Mouse (Mus musculus) forebrain, embryonic 15.5 days (tissue): ENCODE measurements around the gene Olfr761. TPM values are rescaled to one million over a fixed set of nuclear protein-coding genes. Genes with fewer than 3 reads are reported as not detected.
"Not testable (repeated sequence)": the region's sequence is repeated elsewhere in the genome, so short reads cannot be mapped to it uniquely, and the experiment has no call there.

Experiments used
- ATAC-seq: fragments of 200-750 bp; cut with Nextera tagmentation; replicated peaks from 2 replicates; pipeline ENCODE4 v1.8.0; 2017; ENCODE audit warnings: mild to moderate bottlenecking, moderate TSS enrichment, moderate library complexity
- H3K27ac ChIP-seq: fragments of 300-500 bp; sonication (generic); replicated peaks from 2 replicates; pipeline ENCODE4 v1.5.1; 2015; ENCODE audit warnings: mild to moderate bottlenecking, inconsistent platforms
- H3K27me3 ChIP-seq: fragments of 300-500 bp; sonication (generic); 2 replicates; pipeline ENCODE4 v1.6.1; 2015; ENCODE audit warnings: inconsistent platforms
- H3K36me3 ChIP-seq: fragments of 300-500 bp; sonication (generic); 2 replicates; pipeline ENCODE4 v1.6.1; 2015; ENCODE audit warnings: mild to moderate bottlenecking, inconsistent platforms
- H3K4me1 ChIP-seq: fragments of 300-500 bp; sonication (generic); 2 replicates; pipeline ENCODE4 v1.6.1; 2015; ENCODE audit warnings: inconsistent platforms
- H3K4me2 ChIP-seq: fragments of 300-500 bp; sonication (generic); replicated peaks from 2 replicates; pipeline ENCODE4 v1.6.1; 2015; ENCODE audit warnings: mild to moderate bottlenecking, inconsistent platforms
- H3K4me3 ChIP-seq: fragments of 300-500 bp; sonication (generic); 2 replicates; pipeline ENCODE4 v1.5.1; 2015; ENCODE audit warnings: mild to moderate bottlenecking, inconsistent platforms
- H3K9ac ChIP-seq: fragments of 300-500 bp; sonication (generic); replicated peaks from 2 replicates; pipeline ENCODE4 v1.6.1; 2015; ENCODE audit warnings: mild to moderate bottlenecking, inconsistent platforms
- H3K9me3 ChIP-seq: fragments of 300-500 bp; sonication (generic); 2 replicates; pipeline ENCODE4 v1.6.1; 2016; ENCODE audit warnings: inconsistent platforms
- whole genome bisulfite sequencing: fragments of 180-500 bp; shearing (Covaris S2); methylation state at CpG from one replicate; pipeline ENCODE4 v1.1.7; 2015; ENCODE audit warnings: mixed read lengths; 5-methylcytosine and 5-hydroxymethylcytosine counted together
- polyA plus RNA-seq: library from polyadenylated mRNA; unstranded; fragments of >200 nt; fragmentation: Nextera tagmentation; extraction: Ambion mirVana; gene quantifications from 2 replicates; pipeline ENCODE4 v1.2.1, GENCODE M21; 2015

Olfr761 gene
- polyA plus RNA-seq: not detected in 2 replicates

DNA sequence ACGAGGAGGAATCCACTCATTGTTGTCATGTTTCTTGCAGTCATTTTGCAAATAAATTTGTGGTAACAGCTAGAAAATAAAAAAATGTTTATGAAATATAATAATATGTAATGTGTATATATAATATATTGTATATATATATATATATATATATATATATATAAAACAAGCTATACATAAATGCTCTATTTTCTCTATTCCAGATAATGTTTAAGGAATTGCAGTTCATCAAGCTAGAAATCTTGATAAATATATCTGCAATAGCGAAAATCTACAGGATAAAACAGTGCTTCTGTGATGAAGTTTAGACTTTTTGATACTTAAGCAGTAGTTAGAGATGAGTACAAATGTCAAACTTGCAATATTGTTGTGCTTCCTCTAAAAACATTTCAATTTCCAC is at the start of gene Olfr761:
Gene Olfr761, minus strand, starts transcription at position 101 of the 400 bp plus-strand sequence.
- Histone ChIP-seq H3K27ac (no peak within 1 kb of the TSS), H3K4me2 (no peak within 1 kb of the TSS), H3K4me1 (no peaks in the 10 kb centered on the region), H3K9me3 (no peaks in the 10 kb centered on the region), H3K36me3 (no peaks in the 10 kb centered on the region), H3K9ac (no peak within 1 kb of the TSS), H3K27me3 (no peaks in the 10 kb centered on the region), H3K4me3 (no peak within 1 kb of the TSS)
- no peak for ATAC-seq
- WGBS: 71% methylated on average over 2 of the region's 2 CpGs

DNA sequence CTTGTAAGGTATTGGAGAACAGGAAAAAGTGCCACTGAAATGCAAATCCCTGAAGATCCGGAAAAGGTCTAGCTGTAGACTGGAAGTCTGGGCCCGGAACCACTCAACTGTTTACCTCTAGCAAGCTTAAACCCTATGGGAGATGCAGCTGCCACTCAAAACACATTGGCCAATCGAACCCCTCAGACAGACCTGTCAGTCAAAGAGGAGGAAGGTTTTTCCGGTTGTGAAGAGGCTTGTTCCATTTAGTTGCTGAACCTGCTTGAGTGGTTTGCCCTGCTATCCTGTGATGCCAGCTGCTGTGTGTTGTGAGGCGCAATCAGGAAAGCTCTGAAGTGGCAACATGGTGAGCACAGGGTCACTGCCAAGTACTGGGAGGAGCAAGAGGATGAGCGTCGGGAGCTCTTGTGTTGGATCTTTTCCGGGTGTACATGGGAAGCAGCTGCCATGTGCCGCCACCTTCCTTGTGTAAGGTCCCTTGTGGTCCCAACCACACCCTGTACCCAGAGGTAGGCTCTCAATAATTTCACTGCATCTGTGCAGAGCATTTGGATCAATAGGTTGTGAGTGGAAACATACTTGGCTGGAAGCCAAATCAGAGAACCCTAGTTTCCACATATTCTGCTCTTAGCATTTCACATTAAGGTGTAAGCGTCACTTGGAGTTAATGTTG is 42.9 kb upstream of the Olfr761 start:
- Histone ChIP-seq H3K27me3 (no peaks in the 10 kb centered on the region), H3K9me3 (no peaks in the 10 kb centered on the region), H3K4me3 (no peak overlapping the region), H3K9ac (no peak overlapping the region), H3K27ac (no peak overlapping the region), H3K36me3 (no peaks in the 10 kb centered on the region), H3K4me2 (no peak overlapping the region), H3K4me1 (no peaks in the 10 kb centered on the region)
- 66% methylated on average over 10 of the region's 10 CpGs for WGBS
- no peak for ATAC-seq

DNA sequence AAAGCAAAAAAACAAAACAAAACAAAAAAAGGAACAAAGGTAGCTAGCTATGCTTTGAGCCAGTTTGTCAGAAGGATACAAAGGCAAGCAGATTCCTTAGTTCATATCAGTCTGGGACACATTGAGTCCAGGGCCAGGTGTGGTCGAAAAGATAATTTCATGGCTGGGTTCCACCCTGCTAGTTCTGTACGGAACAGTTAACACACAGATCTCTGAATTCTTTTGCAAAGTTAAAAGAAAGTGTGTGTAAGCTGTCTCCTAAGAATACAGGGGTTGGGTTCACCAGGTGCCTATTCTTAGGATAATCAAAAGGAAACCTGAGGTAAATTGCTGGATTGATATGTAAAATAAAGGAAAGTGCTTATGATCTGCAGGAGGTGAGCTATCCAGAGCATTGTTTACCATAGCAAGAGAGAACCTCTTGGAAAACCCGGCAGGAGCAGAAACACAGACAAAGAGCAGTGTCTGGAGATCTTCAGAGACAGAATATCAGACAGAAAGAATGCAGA is 37.6 kb upstream of the Olfr761 start:
- Histone ChIP-seq H3K36me3 (no peaks in the 10 kb centered on the region), H3K27ac (no peak overlapping the region), H3K4me1 (no peaks in the 10 kb centered on the region), H3K4me2 (no peak overlapping the region), H3K4me3 (no peak overlapping the region), H3K9me3 (no peaks in the 10 kb centered on the region), H3K27me3 (no peaks in the 10 kb centered on the region), H3K9ac (no peak overlapping the region)
- WGBS: 42% methylated on average over 3 of the region's 3 CpGs
- no peak for ATAC-seq

DNA sequence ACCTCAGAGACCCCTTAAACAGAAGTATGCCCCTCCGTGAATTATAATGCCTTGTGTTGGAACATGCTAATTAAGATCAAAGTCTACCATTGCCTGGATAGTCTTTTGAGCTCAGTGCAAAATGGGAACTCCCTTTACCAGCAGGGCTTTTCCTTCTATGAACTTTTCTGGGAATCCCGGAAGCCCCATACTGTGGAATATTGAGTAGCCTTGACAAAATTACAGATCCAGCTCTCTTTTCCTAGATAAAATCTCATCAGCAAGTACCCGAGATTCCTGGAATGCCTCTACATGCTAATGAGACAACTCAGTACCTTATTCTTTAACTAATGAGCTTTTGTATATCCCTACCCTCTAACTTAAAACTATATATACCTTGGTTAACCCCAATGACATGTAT is 20.7 kb upstream of the Olfr761 start:
- Histone ChIP-seq H3K36me3 (no peaks in the 10 kb centered on the region), H3K4me2 (no peak overlapping the region), H3K9ac (no peak overlapping the region), H3K27ac (no peak overlapping the region), H3K9me3 (no peaks in the 10 kb centered on the region), H3K4me1 (no peaks in the 10 kb centered on the region), H3K4me3 (no peak overlapping the region), H3K27me3 (no peaks in the 10 kb centered on the region)
- 85% methylated on average over 3 of the region's 3 CpGs for WGBS
- ATAC-seq: no peak

DNA sequence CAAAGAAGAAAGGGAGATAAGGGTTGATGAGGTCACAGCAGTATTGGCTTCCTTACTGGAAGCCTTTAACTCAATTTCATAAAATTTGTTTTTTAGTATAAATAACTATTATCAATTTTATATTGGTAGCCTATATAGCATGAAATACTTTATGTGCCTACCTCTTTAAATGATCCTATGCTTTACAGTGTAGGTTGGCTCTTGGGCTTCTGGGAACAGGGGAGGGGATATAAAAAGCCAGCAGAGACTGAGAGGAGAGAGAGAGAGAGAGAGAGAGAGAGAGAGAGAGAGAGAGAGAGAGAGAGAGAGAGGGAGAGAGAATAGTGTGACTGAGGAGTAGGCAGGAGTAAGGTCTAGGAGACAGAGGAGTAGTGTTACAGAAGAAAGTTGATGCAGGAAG is 32.6 kb downstream of the Olfr761 start, which contains the start of gene Olfr128:
Gene Olfr128, plus strand, starts transcription at position 301 of the 400 bp plus-strand sequence.
- Histone ChIP-seq H3K4me1 (no peaks in the 10 kb centered on the region), H3K27me3 (no peaks in the 10 kb centered on the region), H3K9me3 (no peaks in the 10 kb centered on the region), H3K27ac (no peak within 1 kb of the TSS), H3K4me3 (no peak within 1 kb of the TSS), H3K4me2 (no peak within 1 kb of the TSS), H3K9ac (no peak within 1 kb of the TSS), H3K36me3 (no peaks in the 10 kb centered on the region)
- no peak for ATAC-seq

DNA sequence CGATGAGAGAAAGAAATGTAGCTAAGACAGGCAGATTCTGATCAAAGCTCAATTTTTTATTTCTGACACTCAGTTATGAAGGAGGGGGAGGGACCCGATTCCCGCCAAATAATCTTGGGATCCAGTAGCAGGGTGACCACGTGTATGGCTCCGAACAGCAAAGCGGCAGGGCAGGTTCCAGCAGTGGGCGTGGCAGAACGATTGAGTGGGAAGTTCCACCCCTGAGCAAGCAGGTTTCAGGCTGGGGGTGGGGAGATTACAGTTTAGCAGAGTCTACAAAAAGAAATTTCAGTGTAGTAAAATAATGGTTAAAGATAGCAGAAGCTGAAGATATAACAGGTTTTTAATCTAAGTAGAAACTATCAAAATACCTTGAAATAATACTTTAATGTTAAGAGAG is 46.1 kb downstream of the Olfr761 start:
- H3K9ac ChIP-seq, H3K9me3 ChIP-seq, H3K27me3 ChIP-seq, H3K36me3 ChIP-seq, H3K4me2 ChIP-seq, H3K4me3 ChIP-seq, H3K4me1 ChIP-seq, ATAC-seq, H3K27ac ChIP-seq: not testable (repeated sequence)
- 75% methylated on average over 8 of the region's 8 CpGs for WGBS

Other genes with a start within 250 kb of the Olfr761 start
- gene Olfr120, start 231.3 kb downstream of the Olfr761 start, polyA plus RNA-seq: not detected in 2 replicates
- not detected in 2 replicates for gene Olfr121, start 204.2 kb downstream of the Olfr761 start, polyA plus RNA-seq
- not detected in 2 replicates for gene Olfr122, start 184.5 kb downstream of the Olfr761 start, polyA plus RNA-seq
- not detected in 2 replicates for gene Olfr123, start 159.6 kb downstream of the Olfr761 start, polyA plus RNA-seq
- not detected in 2 replicates for gene Olfr124, start 153.2 kb downstream of the Olfr761 start, polyA plus RNA-seq
- not detected in 2 replicates for gene Olfr125, start 120.1 kb downstream of the Olfr761 start, polyA plus RNA-seq
- gene Olfr126, start 105.6 kb downstream of the Olfr761 start, polyA plus RNA-seq: not detected in 2 replicates
- gene Olfr127, start 52.6 kb downstream of the Olfr761 start, polyA plus RNA-seq: not detected in 2 replicates
- not detected in 2 replicates for gene Olfr128, start 32.5 kb downstream of the Olfr761 start, polyA plus RNA-seq
- not detected in 2 replicates for gene Olfr129, start 107.0 kb upstream of the Olfr761 start, polyA plus RNA-seq
- not detected in 2 replicates for gene Olfr130, start 110.8 kb upstream of the Olfr761 start, polyA plus RNA-seq
- gene Olfr131, start 135.6 kb upstream of the Olfr761 start, polyA plus RNA-seq: not detected in 2 replicates
- not detected in 2 replicates for gene Olfr132, start 181.4 kb upstream of the Olfr761 start, polyA plus RNA-seq
- not detected in 2 replicates for gene Olfr133, start 192.2 kb upstream of the Olfr761 start, polyA plus RNA-seq
- not detected in 2 replicates for gene Olfr134, start 218.3 kb upstream of the Olfr761 start, polyA plus RNA-seq